Mouse (Mus musculus) thymus, adult 2 months (tissue): ENCODE measurements around the gene Yars.

Experiments used
- CTCF ChIP-seq: fragments of 200-500 bp; IDR thresholded peaks from 2 replicates; pipeline ENCODE4 v1.5.1; 2012; ENCODE audit warnings: mild to moderate bottlenecking, control low read depth, low read length, moderate library complexity, borderline replicate concordance; ENCODE audit not compliant: control insufficient read depth, poor library complexity, insufficient read depth; ENCODE audit errors: extremely low read depth
- POLR2A ChIP-seq: fragments of 200-500 bp; IDR thresholded peaks from 2 replicates; pipeline ENCODE4 v1.6.1; 2012; ENCODE audit warnings: mild to moderate bottlenecking, low read length, control low read depth, moderate library complexity; ENCODE audit not compliant: control insufficient read depth, poor library complexity, insufficient read depth; ENCODE audit errors: extremely low read depth

DNA sequence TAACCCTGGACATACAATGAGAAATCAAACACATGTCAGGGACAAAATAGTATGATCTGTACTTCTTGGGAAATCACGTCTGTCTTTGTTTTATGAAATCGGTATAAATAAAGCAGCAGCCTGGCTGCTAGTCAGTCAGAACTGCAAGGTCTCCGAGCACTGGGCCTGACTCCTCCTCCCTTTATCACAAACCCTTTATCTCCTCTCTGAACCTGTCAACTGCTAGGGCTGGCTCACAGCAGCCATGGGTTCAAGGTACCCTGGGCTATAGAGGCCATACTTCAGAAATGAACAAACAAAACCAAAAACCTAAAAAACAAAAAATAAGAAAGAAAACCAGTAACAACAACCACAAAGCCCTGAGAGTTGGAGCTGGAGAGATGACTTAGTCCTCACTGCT, 31.0 kb upstream of the Yars start:
- TF ChIP-seq CTCF: no peak
- no peak for TF ChIP-seq POLR2A
